Mouse (Mus musculus): ENCODE data around the gene Rdh16.
"Not testable (repeated sequence)": the region's sequence is repeated elsewhere in the genome, so short reads cannot be mapped to it uniquely, and the experiment has no call there.

GRCm38 (mm10) chr10:127821806-127822205, 20.9 kb downstream of the Rdh16 start:
- not testable (repeated sequence) for TF ChIP-seq POLR2A (IDR thresholded peaks at IDR 0.05; ENCODE audit: insufficient read length, low read depth); MAX (IDR thresholded peaks at IDR 0.05; ENCODE audit: low read depth); POLR2AphosphoS2 (IDR thresholded peaks at IDR 0.05; ENCODE audit: insufficient read length, low read depth); CEBPB (IDR thresholded peaks at IDR 0.05; ENCODE audit: insufficient read depth, poor library complexity, severe bottlenecking); E2F4 (IDR thresholded peaks at IDR 0.05; ENCODE audit: insufficient read depth); MYOD1 (IDR thresholded peaks at IDR 0.05; ENCODE audit: control insufficient read depth in 1 of 3, insufficient read length in 2 of 3, low read depth in 2 of 3); MYOG (IDR thresholded peaks at IDR 0.05; ENCODE audit: control insufficient read depth in 1 of 3, insufficient read depth in 1 of 3, insufficient read length in 2 of 3, low read depth in 2 of 3); TCF12 (IDR thresholded peaks at IDR 0.05; ENCODE audit: insufficient read depth, poor library complexity, severe bottlenecking); USF1 (IDR thresholded peaks at IDR 0.05; ENCODE audit: low read depth)
